Mouse (Mus musculus) megakaryocyte, embryonic 14.5 days (primary cell): ENCODE data around the gene Krt7.

Source experiments
- FLI1 ChIP-seq: IDR thresholded peaks from 2 replicates; pipeline ENCODE4 v1.6.1; 2012; ENCODE audit warnings: low read length, inconsistent platforms, mixed read lengths
- GATA1 ChIP-seq: IDR thresholded peaks from 3 replicates; pipeline ENCODE4 v1.6.1; 2012; ENCODE audit warnings: mixed read lengths, low read length, inconsistent platforms, borderline replicate concordance

DNA sequence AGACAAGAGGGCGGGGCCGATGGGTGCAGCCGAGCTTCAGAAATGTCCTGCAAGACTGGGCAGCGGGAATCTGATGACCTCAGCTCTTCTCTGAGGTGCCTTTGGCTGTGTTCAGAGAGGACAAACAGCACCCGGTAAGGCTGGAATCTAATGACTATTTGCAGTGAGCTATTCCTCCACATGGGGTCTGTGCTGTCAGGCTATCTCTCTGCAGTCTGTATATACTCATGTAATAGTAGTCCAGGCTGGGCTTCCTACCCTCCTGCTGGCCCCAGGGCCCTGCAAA lies 34.1 kb upstream of the Krt7 start:
- TF ChIP-seq GATA1 (no peak), FLI1 (no peak)
